Mouse (Mus musculus): ENCODE results near the gene Gns.

DNA sequence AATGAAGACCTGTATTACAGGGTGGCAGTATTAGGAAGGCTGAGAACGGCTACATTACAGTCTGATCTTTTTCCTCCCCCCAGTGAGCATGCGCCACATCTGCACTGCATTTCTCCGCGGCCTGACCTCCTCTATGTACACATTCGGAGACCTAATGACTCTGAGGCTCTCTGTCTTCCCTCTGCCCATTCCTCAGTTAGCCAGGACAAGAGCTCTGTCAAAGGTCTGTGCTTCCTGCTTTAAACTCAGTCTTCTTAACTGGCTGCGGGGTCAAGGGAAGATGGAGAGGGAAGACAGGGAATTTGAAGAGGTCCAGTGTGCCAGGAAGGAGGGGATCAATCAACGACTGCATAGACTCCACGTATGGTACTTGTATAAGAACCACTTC is 71.4 kb downstream of the Gns start:
- no peak for TF ChIP-seq POLR2A (IDR thresholded peaks at IDR 0.05; ENCODE audit: borderline replicate concordance, control insufficient read depth, low read depth, low read length)
- no peak for TF ChIP-seq CTCF (IDR thresholded peaks at IDR 0.05; ENCODE audit: control insufficient read depth, insufficient read depth, low read length)
